Mouse (Mus musculus) heart, embryonic 11.5 days (tissue): ENCODE measurements around the gene Itgb3bp. TPM values are rescaled to one million over a fixed set of nuclear protein-coding genes. Genes with fewer than 3 reads are reported as not detected.

Experiments
- ATAC-seq: fragments of 200-750 bp; cut with Nextera tagmentation; replicated peaks from 2 replicates; pipeline ENCODE4 v1.8.0; 2017; ENCODE audit warnings: moderate library complexity; ENCODE audit not compliant: insufficient number of reproducible peaks, low FRiP score, low TSS enrichment
- H3K27ac ChIP-seq: fragments of 300-500 bp; sonication (generic); 2 replicates; pipeline ENCODE4 v1.5.1; 2014; ENCODE audit warnings: mild to moderate bottlenecking, low read depth, low read length
- H3K27me3 ChIP-seq: fragments of 300-500 bp; sonication (generic); 2 replicates; pipeline ENCODE4 v1.6.1; 2014; ENCODE audit warnings: mild to moderate bottlenecking, low read length, mixed read lengths; ENCODE audit not compliant: control insufficient read depth, insufficient read depth
- H3K36me3 ChIP-seq: fragments of 300-500 bp; sonication (generic); 2 replicates; pipeline ENCODE4 v1.6.1; 2014; ENCODE audit warnings: mild to moderate bottlenecking, low read length, moderate library complexity, mixed read lengths; ENCODE audit not compliant: control insufficient read depth, insufficient read depth
- H3K4me1 ChIP-seq: fragments of 300-500 bp; sonication (generic); 2 replicates; pipeline ENCODE4 v1.6.1; 2014; ENCODE audit warnings: low read length; ENCODE audit not compliant: control insufficient read depth, insufficient read depth
- H3K4me2 ChIP-seq: fragments of 300-500 bp; sonication (generic); 2 replicates; pipeline ENCODE4 v1.6.1; 2014; ENCODE audit warnings: mild to moderate bottlenecking, moderate library complexity
- H3K4me3 ChIP-seq: fragments of 300-500 bp; sonication (generic); 2 replicates; pipeline ENCODE4 v1.5.1; 2014; ENCODE audit warnings: low read depth, low read length
- H3K9ac ChIP-seq: fragments of 300-500 bp; sonication (generic); 2 replicates; pipeline ENCODE4 v1.6.1; 2014; ENCODE audit warnings: mild to moderate bottlenecking, low read depth, low read length, moderate library complexity
- H3K9me3 ChIP-seq: fragments of 300-500 bp; sonication (generic); replicated peaks from 2 replicates; pipeline ENCODE4 v1.6.1; 2016; ENCODE audit warnings: low read length; ENCODE audit not compliant: control insufficient read depth
- WGBS: fragments of 180-500 bp; shearing (Covaris S2); extraction: QIAGEN DNeasy Blood & Tissue Kit; methylation state at CpG from one replicate; pipeline ENCODE4 v1.1.7; 2014; ENCODE audit not compliant: insufficient replicate concordance; 5-methylcytosine and 5-hydroxymethylcytosine counted together
- polyA plus RNA-seq: library from polyadenylated mRNA; unstranded; fragments of >200 nt; fragmentation: Nextera tagmentation; extraction: Ambion mirVana; gene quantifications from 2 replicates; pipeline ENCODE4 v1.2.1, GENCODE M21; 2014

The Itgb3bp gene
- polyA plus RNA-seq, 1 experiment from 2014 or later: 43.0 TPM

DNA sequence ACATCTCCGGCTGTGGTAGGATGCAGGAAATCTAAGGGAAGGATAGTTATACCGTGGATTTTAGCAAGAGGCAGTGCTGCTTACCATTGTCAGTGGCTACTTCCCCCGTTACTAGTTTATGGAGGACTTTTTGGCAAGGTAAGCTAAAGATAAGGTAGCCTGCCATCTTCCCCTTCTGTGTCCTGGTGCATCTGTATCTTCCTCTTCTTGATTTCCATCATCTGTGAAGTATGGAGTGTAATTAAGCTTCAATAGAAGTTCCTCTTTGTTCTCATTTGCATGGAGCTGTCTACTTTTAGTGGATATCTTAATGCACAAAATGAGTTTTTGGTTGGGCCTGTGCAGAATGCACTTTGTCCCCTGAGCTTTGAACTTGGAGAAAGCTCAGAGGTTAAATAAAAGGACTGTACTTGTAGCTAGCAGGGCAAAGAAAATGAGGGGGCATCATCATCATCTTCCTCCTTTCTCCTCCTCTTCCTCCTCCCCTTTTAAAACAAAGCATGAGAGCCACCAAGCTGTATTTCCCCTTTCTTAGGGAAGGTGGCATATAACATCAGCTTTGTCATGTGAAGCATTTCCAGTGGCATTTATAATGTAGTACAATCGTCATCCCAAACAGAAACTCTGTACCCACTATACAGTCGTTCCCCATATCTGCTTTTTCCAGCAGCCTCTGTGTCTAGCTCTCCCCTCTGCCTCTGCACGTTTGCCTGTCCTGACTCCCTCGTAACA, 28.6 kb upstream of the Itgb3bp start:
- WGBS: 68% methylated on average over 7 of the region's 7 CpGs
- Histone ChIP-seq H3K27me3 (no peaks in the 10 kb centered on the region), H3K9ac (no peak overlapping the region)

DNA sequence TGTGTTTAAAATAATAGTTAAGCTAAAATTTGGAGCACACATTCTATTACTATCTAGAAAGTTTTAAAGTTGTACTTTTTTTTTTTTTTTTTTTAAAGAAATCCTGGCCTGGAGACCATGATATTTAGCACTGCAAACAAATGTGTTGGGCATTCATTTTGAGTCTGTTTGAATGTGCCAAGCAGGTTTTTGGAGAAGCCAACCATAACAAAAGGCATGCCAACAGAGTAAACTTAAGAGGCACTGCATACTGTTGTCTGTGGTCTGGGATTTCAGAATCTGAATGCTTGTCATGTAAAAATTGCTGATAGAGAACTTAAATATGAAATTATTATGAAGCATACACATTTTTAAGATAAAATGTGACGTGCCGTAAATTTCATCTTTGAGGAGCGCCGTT, 27.6 kb upstream of the Itgb3bp start:
- 92% methylated on average over 4 of the region's 4 CpGs for WGBS
- H3K27me3 ChIP-seq: no peaks in the 10 kb centered on the region
- H3K4me1 ChIP-seq: peaks cover 9% of the 10 kb centered on the region
- no peak overlapping the region for H3K27ac ChIP-seq
- no peak overlapping the region for H3K4me3 ChIP-seq
- no peak overlapping the region for H3K4me2 ChIP-seq
- no peak for ATAC-seq
- H3K36me3 ChIP-seq: no peaks in the 10 kb centered on the region
- no peaks in the 10 kb centered on the region for H3K9me3 ChIP-seq
- H3K9ac ChIP-seq: no peak overlapping the region

More for the DNA sequence above, 28.6 kb upstream of the Itgb3bp start:
- Histone ChIP-seq H3K27ac (no peak overlapping the region), H3K4me3 (no peak overlapping the region), H3K4me2 (no peak overlapping the region), H3K36me3 (no peaks in the 10 kb centered on the region), H3K4me1 (peaks cover 9% of the 10 kb centered on the region), H3K9me3 (no peaks in the 10 kb centered on the region)
- no peak for ATAC-seq

DNA sequence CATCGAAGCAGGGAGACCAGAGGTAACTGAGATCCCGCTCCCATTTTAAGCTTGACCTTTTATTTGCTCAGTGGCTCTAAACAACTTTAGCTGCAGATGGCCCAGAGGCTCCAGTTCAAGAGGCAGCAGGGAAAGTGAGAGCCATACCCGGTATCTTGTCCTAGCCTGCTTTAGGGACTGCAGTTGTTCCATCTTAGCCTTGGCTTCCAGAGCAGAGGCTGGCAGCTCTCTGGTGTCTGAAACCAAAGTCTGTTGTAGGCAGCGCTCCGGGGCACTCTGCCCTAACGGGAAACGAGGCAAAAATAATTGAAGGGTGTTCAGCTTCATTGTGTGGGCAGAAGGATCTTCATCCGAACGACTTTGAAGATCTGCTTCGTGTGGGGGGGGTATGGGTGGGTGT, 25.8 kb upstream of the Itgb3bp start:
- Histone ChIP-seq H3K36me3 (no peaks in the 10 kb centered on the region), H3K4me3 (no peak overlapping the region), H3K9me3 (no peaks in the 10 kb centered on the region), H3K27me3 (no peaks in the 10 kb centered on the region), H3K9ac (no peak overlapping the region), H3K27ac (no peak overlapping the region), H3K4me1 (peaks cover 9% of the 10 kb centered on the region), H3K4me2 (no peak overlapping the region)
- ATAC-seq: no peak
- 89% methylated on average over 10 of the region's 10 CpGs for WGBS

DNA sequence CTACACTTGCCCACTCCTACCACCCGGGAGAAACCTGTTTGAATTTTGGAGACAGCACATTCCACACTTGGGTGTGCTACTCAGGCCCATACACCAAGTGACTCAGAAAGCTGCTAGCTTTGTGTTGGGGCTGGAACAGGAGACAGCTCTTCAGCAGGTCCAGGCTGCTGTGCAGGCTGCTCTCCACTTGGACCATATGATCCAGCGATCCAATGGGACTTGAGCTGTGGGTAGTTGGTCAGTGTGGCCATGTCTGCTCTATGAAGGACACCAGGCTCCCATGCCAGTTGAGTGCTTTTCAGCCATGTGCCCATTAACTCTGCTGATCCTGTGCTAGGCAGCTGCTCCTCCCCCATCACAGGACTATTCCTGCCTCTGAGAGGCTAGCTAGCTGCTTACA, 24.3 kb upstream of the Itgb3bp start:
- Histone ChIP-seq H3K27me3 (no peaks in the 10 kb centered on the region), H3K27ac (no peak overlapping the region), H3K9ac (no peak overlapping the region), H3K36me3 (no peaks in the 10 kb centered on the region), H3K9me3 (no peaks in the 10 kb centered on the region), H3K4me2 (no peak overlapping the region), H3K4me3 (no peak overlapping the region), H3K4me1 (no peaks in the 10 kb centered on the region)
- ATAC-seq: no peak
- WGBS: 84% methylated on average over 2 of the region's 2 CpGs

DNA sequence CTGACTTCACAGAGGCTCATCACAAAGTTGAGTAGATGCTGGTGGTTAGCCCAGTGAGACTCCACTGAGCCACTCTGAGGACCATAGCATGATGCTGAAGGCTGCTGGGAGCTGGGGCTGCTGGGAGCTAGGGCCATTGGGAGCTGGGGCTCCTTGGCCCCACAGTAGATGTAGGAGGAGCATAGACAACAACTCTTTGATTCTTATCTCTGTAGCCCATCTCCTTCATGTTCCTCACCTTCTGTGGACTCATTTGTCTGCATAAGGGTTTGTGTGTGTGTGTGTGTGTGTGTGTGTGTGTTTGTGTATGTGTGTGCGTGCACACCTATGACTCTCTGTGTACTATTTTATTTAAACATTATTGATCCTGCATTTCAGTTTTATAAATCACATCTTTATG, 18.3 kb upstream of the Itgb3bp start:
- Histone ChIP-seq H3K36me3 (no peaks in the 10 kb centered on the region), H3K4me1 (no peaks in the 10 kb centered on the region), H3K4me2 (no peak overlapping the region), H3K27me3 (no peaks in the 10 kb centered on the region), H3K4me3 (no peak overlapping the region), H3K9me3 (no peaks in the 10 kb centered on the region), H3K27ac (no peak overlapping the region), H3K9ac (no peak overlapping the region)
- 96% methylated on average over 1 of the region's 1 CpGs for WGBS
- no peak for ATAC-seq

DNA sequence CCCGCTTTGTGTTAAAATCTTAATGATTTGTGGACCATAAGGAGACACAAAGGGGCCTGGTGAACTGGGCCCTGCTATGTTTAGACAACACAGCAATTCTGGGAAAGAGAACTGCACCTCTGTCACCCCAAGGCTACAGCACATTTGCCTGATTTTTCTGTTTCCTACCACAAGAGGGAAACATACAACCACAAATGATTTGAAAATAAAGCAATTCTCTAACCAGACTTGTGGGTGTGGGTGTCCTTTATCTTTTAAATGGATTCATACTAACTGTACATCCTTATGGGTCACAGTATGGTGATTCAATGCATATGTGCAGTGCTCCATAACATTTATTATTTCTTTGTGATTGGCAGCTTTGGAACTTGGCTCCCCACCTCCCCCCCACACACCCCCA, 17.6 kb upstream of the Itgb3bp start:
- H3K27ac ChIP-seq: no peak overlapping the region
- H3K4me3 ChIP-seq: no peak overlapping the region
- H3K9ac ChIP-seq: no peak overlapping the region
- H3K4me2 ChIP-seq: no peak overlapping the region
- H3K27me3 ChIP-seq: no peaks in the 10 kb centered on the region
- peaks cover 3% of the 10 kb centered on the region for H3K4me1 ChIP-seq
- no peak for ATAC-seq
- 83% methylated on average over 1 of the region's 1 CpGs for WGBS
- H3K36me3 ChIP-seq: no peaks in the 10 kb centered on the region
- no peaks in the 10 kb centered on the region for H3K9me3 ChIP-seq

DNA sequence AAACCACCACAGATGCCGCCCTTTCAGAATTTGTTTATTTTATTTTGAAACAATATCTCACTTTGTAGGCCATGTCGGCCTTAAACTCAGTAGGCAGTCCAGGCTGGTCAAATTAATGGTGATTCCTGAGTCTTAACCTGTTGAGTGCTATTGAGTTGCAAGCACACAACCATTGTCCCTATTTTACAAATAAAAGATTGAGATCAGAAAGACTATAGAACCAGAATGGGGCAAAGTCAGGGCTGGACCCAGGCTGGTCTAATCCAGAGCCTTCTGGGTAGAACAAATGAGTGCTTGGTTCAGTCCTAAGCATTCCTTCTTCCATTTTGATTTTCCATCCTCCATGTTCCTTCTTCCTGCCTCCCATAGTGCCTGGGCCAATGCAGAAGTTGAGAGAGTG, 16.9 kb upstream of the Itgb3bp start:
- Histone ChIP-seq H3K27ac (no peak overlapping the region), H3K36me3 (no peaks in the 10 kb centered on the region), H3K4me2 (no peak overlapping the region), H3K4me1 (peaks cover 9% of the 10 kb centered on the region), H3K9me3 (no peaks in the 10 kb centered on the region), H3K9ac (no peak overlapping the region), H3K27me3 (no peaks in the 10 kb centered on the region), H3K4me3 (no peak overlapping the region)
- ATAC-seq: no peak
- WGBS: 73% methylated on average over 2 of the region's 2 CpGs

DNA sequence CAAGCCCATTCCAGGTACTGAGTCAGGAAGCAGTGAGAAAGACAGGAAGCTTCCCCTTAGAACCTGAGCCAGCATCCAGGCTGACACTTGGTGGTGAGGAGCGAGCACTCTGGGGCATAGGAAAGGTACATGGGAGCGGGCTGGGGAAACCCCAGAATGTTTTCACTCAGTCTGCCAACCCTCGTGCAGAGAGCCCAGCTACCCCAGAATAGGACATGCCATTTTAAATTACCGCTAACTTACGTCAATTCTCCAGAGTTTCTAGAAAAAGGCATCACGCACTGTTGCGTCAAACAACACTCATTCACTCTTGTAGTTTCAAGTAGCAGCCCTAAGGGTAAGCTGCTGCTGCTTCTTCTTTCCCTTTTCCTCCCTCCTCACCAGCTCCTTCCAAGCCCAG, 15.4 kb upstream of the Itgb3bp start:
- Histone ChIP-seq H3K9ac (no peak overlapping the region), H3K36me3 (no peaks in the 10 kb centered on the region), H3K27ac (no peak overlapping the region), H3K4me2 (no peak overlapping the region), H3K4me3 (no peak overlapping the region), H3K9me3 (no peaks in the 10 kb centered on the region), H3K27me3 (no peaks in the 10 kb centered on the region), H3K4me1 (peaks cover 18% of the 10 kb centered on the region)
- no peak for ATAC-seq
- WGBS: 81% methylated on average over 7 of the region's 7 CpGs

DNA sequence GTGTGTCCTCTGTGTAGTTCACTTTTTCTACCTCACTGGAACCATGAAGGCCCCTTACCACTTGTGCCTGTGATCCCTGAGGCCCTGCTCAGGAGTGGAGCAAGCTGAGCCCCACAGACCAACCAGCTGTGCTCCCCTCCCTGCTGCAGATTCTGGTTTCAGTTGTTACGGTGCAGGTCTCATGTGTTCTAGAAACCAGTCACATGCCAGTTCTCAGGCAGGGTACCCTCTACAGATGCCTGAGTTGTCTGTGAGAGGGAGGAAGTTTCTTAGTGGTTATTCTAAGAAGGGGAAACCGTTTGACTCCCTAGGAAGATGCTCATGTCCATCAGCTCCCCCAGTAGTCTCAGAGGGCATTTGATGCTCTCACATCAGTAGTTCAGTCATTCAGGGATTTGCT, 15.0 kb upstream of the Itgb3bp start:
- no peak overlapping the region for H3K9ac ChIP-seq
- 67% methylated on average over 2 of the region's 2 CpGs for WGBS
- H3K4me3 ChIP-seq: no peak overlapping the region
- H3K27ac ChIP-seq: no peak overlapping the region
- H3K27me3 ChIP-seq: no peaks in the 10 kb centered on the region
- no peaks in the 10 kb centered on the region for H3K9me3 ChIP-seq
- no peak overlapping the region for H3K4me2 ChIP-seq
- H3K36me3 ChIP-seq: no peaks in the 10 kb centered on the region
- no peak for ATAC-seq
- H3K4me1 ChIP-seq: peaks cover 21% of the 10 kb centered on the region
